Mouse (Mus musculus): ENCODE measurements around the gene Slc38a4. TPM values are rescaled to one million over a fixed set of nuclear protein-coding genes. Genes with fewer than 3 reads are reported as not detected.
A peak's percentile ranks its signal among the peaks of the same experiment; 100 is the strongest.

Slc38a4 gene
- total and polyA plus RNA-seq, 2 experiments from 2014 or later: 3.9 to 4.5 TPM

- no peaks in the 10 kb centered on the region for H3K9me3 ChIP-seq (ENCODE audit: low read length)
- no peaks in the 10 kb centered on the region for H3K27me3 ChIP-seq (ENCODE audit: insufficient read depth, low read length)
- H3K27ac ChIP-seq (ENCODE audit: low read depth, low read length): no peak overlapping the region
- no peaks in the 10 kb centered on the region for H3K36me3 ChIP-seq (ENCODE audit: insufficient read depth, low read length)
- DNase-seq (ENCODE audit: low spot score): no peak
- no peak overlapping the region for H3K4me2 ChIP-seq (ENCODE audit: low read depth, low read length, poor library complexity, severe bottlenecking)
- H3K9ac ChIP-seq (replicated peaks; ENCODE audit: low read length, poor library complexity, severe bottlenecking): no peak overlapping the region
- H3K4me3 ChIP-seq (ENCODE audit: low read depth, low read length): no peak overlapping the region
- no peaks in the 10 kb centered on the region for H3K4me1 ChIP-seq (ENCODE audit: insufficient read depth, low read length)
- no peak for ATAC-seq (ENCODE audit: low FRiP score)
- no peak for TF ChIP-seq CTCF (IDR thresholded peaks at IDR 0.05)
- WGBS: 89% methylated on average over 6 of the region's 6 CpGs
Observed at GRCm38 (mm10) chr15:97060571-97060970, 4.8 kb upstream of the Slc38a4 start.

GRCm38 (mm10) chr15:97060102-97060501 is 4.3 kb upstream of the Slc38a4 start:
- Histone ChIP-seq H3K27me3 (ENCODE audit: insufficient read depth, low read length) (no peaks in the 10 kb centered on the region), H3K9ac (replicated peaks; ENCODE audit: low read length, poor library complexity, severe bottlenecking) (no peak overlapping the region), H3K27ac (ENCODE audit: low read depth, low read length) (no peak overlapping the region), H3K4me2 (ENCODE audit: low read depth, low read length, poor library complexity, severe bottlenecking) (no peak overlapping the region), H3K9me3 (ENCODE audit: low read length) (peaks cover 4% of the 10 kb centered on the region; the same call in 1 of the 2 replicates), H3K36me3 (ENCODE audit: insufficient read depth, low read length) (no peaks in the 10 kb centered on the region), H3K4me1 (ENCODE audit: insufficient read depth, low read length) (no peaks in the 10 kb centered on the region), H3K4me3 (ENCODE audit: low read depth, low read length) (no peak overlapping the region)
- WGBS: 95% methylated on average over 14 of the region's 14 CpGs
- DNase-seq (ENCODE audit: low spot score): no peak
- no peak for ATAC-seq (ENCODE audit: low FRiP score)
- no peak for TF ChIP-seq CTCF (IDR thresholded peaks at IDR 0.05)

GRCm38 (mm10) chr15:97059071-97060041 is 3.6 kb upstream of the Slc38a4 start:
- Histone ChIP-seq H3K4me3 (ENCODE audit: low read depth, low read length) (no peak overlapping the region), H3K27ac (ENCODE audit: low read depth, low read length) (no peak overlapping the region), H3K9me3 (ENCODE audit: low read length) (peaks cover 9% of the 10 kb centered on the region; the same call in 1 of the 2 replicates), H3K27me3 (ENCODE audit: insufficient read depth, low read length) (no peaks in the 10 kb centered on the region), H3K9ac (replicated peaks; ENCODE audit: low read length, poor library complexity, severe bottlenecking) (no peak overlapping the region), H3K4me1 (ENCODE audit: insufficient read depth, low read length) (no peaks in the 10 kb centered on the region), H3K36me3 (ENCODE audit: insufficient read depth, low read length) (no peaks in the 10 kb centered on the region), H3K4me2 (ENCODE audit: low read depth, low read length, poor library complexity, severe bottlenecking) (no peak overlapping the region)
- 92% methylated on average over 24 of the region's 24 CpGs for WGBS
- ATAC-seq (ENCODE audit: low FRiP score) (no peak), DNase-seq (ENCODE audit: low spot score) (no peak)
- no peak for TF ChIP-seq CTCF (IDR thresholded peaks at IDR 0.05)

- Histone ChIP-seq H3K4me3 (ENCODE audit: low read depth, low read length) (peak overlapping the region; percentile 30), H3K27ac (ENCODE audit: low read depth, low read length) (no peak overlapping the region), H3K4me1 (ENCODE audit: insufficient read depth, low read length) (no peaks in the 10 kb centered on the region), H3K9ac (replicated peaks; ENCODE audit: low read length, poor library complexity, severe bottlenecking) (0 out of 2 replicates have a peak overlapping the region, but pooled peaks have one; percentile 8), H3K36me3 (ENCODE audit: insufficient read depth, low read length) (no peaks in the 10 kb centered on the region), H3K9me3 (ENCODE audit: low read length) (peaks cover 9% of the 10 kb centered on the region; the same call in 1 of the 2 replicates), H3K4me2 (ENCODE audit: low read depth, low read length, poor library complexity, severe bottlenecking) (peak overlapping the region; percentile 53), H3K27me3 (ENCODE audit: insufficient read depth, low read length) (no peaks in the 10 kb centered on the region)
- DNase-seq (ENCODE audit: low spot score): no peak
- WGBS: 44% methylated on average over 31 of the region's 31 CpGs
- no peak for ATAC-seq (ENCODE audit: low FRiP score)
- TF ChIP-seq CTCF (IDR thresholded peaks at IDR 0.05): no peak
Observed at GRCm38 (mm10) chr15:97054767-97055489, 828 bp downstream of the Slc38a4 start.

GRCm38 (mm10) chr15:97054131-97054530 is 1.6 kb downstream of the Slc38a4 start:
- H3K4me2 ChIP-seq (ENCODE audit: low read depth, low read length, poor library complexity, severe bottlenecking): peak overlapping the region; percentile 53
- no peak overlapping the region for H3K9ac ChIP-seq (replicated peaks; ENCODE audit: low read length, poor library complexity, severe bottlenecking)
- H3K4me3 ChIP-seq (ENCODE audit: low read depth, low read length): peak overlapping the region; percentile 30
- H3K27me3 ChIP-seq (ENCODE audit: insufficient read depth, low read length): no peaks in the 10 kb centered on the region
- no peak for TF ChIP-seq CTCF (IDR thresholded peaks at IDR 0.05)
- H3K4me1 ChIP-seq (ENCODE audit: insufficient read depth, low read length): 0 out of 2 replicates have a peak, but pooled peaks cover 1% of the 10 kb centered on the region
- ATAC-seq (ENCODE audit: low FRiP score) (no peak), DNase-seq (ENCODE audit: low spot score) (no peak)
- no peak overlapping the region for H3K27ac ChIP-seq (ENCODE audit: low read depth, low read length)
- peaks cover 9% of the 10 kb centered on the region; the same call in 1 of the 2 replicates for H3K9me3 ChIP-seq (ENCODE audit: low read length)
- 56% methylated on average over 15 of the region's 15 CpGs for WGBS
- no peaks in the 10 kb centered on the region for H3K36me3 ChIP-seq (ENCODE audit: insufficient read depth, low read length)
